ENCODE assay signal across 15 mouse cellular contexts in the genomic region with DNA sequence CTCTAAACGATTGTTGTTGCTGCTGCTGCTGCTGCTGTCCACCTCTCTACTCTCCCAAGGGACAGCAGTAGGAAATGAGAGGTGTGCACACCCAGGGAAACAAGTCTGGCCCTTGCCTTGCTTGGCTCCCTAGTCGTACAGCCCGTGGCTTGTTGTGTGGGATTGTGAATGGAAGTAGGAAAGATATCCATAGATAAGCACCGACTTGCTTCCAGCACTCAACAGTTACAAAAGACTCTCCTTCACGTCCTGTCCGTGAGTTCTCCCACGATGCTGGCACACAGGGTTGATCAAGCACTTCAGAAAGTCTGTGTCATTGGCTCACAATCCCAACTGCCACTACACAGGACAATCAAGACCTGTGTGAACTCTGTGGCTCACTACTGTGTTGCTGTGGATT.
"Had no signal": no experiment of that assay in that cellular context is flagged by ENCODE, and none has a peak within 500 bp of the region (broad histone marks: within the 10 kb centered on the region; RNA-seq: fewer than 3 reads in every experiment).

No protein-coding gene starts in this region.

- ATAC-seq: liver, postnatal 0 days; lung, postnatal 0 days had no signal

- H3K4me2 ChIP-seq: lung, embryonic 15.5 days; midbrain, embryonic 12.5 days; neural tube, embryonic 12.5 days had no signal

- DNase-seq: liver, postnatal 0 days; lung, adult 2 months; lung, postnatal 14 days; lung, postnatal 36 days; right cerebral cortex, postnatal 14 days; spleen, adult 18-20 months; thymus, adult 18-20 months; thymus, postnatal 14 days; thymus, postnatal 36 days had no signal

- H3K27ac ChIP-seq: lung, embryonic 15.5 days; macrophage; midbrain, embryonic 12.5 days; neural tube, embryonic 12.5 days had no signal

- H3K27me3 ChIP-seq: megakaryocyte, embryonic 14.5 days had no signal

- H3K4me3 ChIP-seq: lung, embryonic 15.5 days; megakaryocyte, embryonic 14.5 days; midbrain, embryonic 12.5 days; neural tube, embryonic 12.5 days had no signal

- H3K9ac ChIP-seq: liver, postnatal 0 days; lung, embryonic 15.5 days; midbrain, embryonic 12.5 days; neural tube, embryonic 12.5 days had no signal

- H3K4me1 ChIP-seq: megakaryocyte, embryonic 14.5 days; neural tube, embryonic 12.5 days had no signal

- H3K9me3 ChIP-seq: lung, embryonic 15.5 days; midbrain, embryonic 12.5 days; neural tube, embryonic 12.5 days had no signal

- H3K36me3 ChIP-seq: lung, embryonic 15.5 days; midbrain, embryonic 12.5 days; neural tube, embryonic 12.5 days had no signal
